Mouse (Mus musculus): ENCODE data around the gene Iqgap1.

Iqgap1 gene

DNA sequence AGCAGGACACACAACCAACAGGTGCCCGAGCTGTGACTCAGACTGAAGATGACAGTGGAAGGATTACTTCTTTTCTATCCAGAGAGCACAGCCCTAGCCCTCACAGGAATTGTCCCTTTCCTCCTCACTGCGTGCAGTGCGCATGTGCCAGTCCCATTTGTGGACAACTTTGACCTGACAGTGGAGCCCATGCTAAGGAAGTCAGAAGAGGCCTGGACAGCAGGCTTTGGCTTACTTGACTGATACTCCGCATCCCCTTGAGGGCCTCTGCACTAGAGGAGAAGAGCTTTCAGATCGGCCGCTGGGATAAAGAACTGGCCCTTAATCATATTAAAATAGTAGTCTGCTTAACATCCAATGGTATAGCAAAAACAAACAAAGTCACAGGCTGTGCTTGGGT is 154.9 kb downstream of the Iqgap1 start:
- in situ Hi-C loops (cut with MboI, MseI): no loop called here

DNA sequence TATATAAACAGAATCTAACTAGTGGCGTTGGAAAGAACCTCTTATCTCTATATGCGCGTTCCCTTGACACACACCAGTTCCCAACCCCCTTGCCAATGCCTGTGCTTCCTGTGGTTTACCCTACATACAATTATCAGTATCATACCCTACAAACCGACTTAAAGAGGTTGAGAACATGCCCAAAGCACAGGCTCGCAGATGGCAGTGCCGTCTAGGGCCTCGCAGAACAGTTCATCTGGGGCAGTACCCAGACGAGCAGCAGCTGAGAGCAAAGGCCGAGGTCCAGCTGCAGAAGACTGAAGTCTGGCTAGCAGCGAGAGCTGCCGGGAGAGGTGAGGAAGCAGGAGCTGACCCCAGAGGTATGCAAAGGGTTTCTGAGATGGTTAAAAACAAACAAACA is 158.6 kb downstream of the Iqgap1 start:
- in situ Hi-C loops (cut with MboI, MseI): no loop called here

DNA sequence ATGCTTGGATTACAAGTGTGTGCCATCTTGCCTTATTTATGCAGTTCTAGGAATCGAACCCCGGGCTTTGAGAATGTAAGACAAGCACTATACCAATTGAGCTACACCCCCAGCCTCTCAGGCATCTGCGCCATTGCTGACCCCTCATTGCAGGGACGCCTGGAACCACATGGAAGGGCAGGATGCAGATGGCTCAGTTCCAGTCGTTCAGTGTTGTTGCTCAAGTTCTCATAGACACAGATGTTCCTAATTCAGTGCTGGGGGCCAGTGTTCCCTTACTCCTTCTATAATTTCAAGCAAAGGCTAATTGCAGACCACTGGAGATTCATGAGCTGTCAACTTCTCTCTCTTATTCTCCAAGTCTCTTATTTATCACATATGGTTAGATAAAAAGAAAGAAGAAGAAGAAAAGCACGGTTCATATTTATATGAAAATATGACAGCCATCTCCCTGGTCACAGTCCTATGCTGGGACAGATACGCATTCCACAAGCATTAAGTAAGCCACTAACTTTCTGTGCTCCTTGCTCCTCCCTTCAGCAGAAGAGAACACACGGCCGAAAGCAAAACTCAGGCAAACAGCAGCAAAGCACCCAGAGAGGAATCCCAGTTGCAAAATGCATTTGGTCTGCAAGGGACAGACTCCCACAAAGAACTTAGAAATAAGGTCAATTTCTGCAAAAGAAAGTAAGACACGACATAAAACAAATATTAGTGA is 159.4 kb downstream of the Iqgap1 start:
- in situ Hi-C loops (cut with MboI, MseI): no loop called here
